Mouse (Mus musculus): Measurements from ENCODE around the gene Macc1. TPM values are rescaled to one million over a fixed set of nuclear protein-coding genes. Genes with fewer than 3 reads are reported as not detected.

The Macc1 gene
- polyA plus RNA-seq, 1 experiment from 2014 or later = 0.13 TPM

DNA sequence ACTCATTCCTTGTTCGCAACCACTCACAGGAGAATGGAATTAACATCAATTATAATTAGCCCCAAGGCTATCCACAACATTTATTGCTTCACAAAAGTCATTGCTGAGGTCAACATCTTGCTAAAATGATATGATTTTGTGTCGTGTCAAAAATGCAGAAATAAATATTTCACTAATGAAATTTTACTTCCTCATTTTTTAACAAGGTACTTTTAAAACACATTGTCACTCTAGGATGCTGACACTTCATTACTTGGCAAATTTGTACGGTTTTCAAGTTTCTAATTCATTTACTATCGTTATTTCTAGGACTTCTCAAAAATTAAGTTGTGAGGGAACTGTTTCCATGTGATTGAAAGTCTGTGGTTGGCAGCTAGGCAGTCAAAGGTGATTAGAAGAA, 55.8 kb downstream of the Macc1 start:
- no peaks in the 10 kb centered on the region for H3K9me3 ChIP-seq (replicated peaks; ENCODE audit: control insufficient read depth, low read length)
- no peaks in the 10 kb centered on the region for H3K36me3 ChIP-seq (ENCODE audit: control insufficient read depth, insufficient read depth, low read length)
- no peaks in the 10 kb centered on the region for H3K27me3 ChIP-seq (ENCODE audit: control insufficient read depth, insufficient read depth, low read length)
- H3K4me1 ChIP-seq (ENCODE audit: control insufficient read depth, insufficient read depth, low read length) = no peaks in the 10 kb centered on the region
- ATAC-seq (replicated peaks; ENCODE audit: insufficient number of reproducible peaks, low FRiP score, low TSS enrichment) = no peak
- no peak overlapping the region for H3K9ac ChIP-seq (ENCODE audit: low read depth, low read length)
- 71% methylated on average over 4 of the region's 4 CpGs for WGBS (ENCODE audit: insufficient replicate concordance)
- H3K27ac ChIP-seq (ENCODE audit: low read depth, low read length) = no peak overlapping the region
- no peak overlapping the region for H3K4me2 ChIP-seq
- no peak overlapping the region for H3K4me3 ChIP-seq (ENCODE audit: low read depth, low read length)

- H3K36me3 ChIP-seq (ENCODE audit: control insufficient read depth, insufficient read depth, low read length) = no peaks in the 10 kb centered on the region
- no peak overlapping the region for H3K9ac ChIP-seq (ENCODE audit: low read depth, low read length)
- no peak overlapping the region for H3K4me2 ChIP-seq
- H3K9me3 ChIP-seq (replicated peaks; ENCODE audit: control insufficient read depth, low read length) = no peaks in the 10 kb centered on the region
- no peak overlapping the region for H3K4me3 ChIP-seq (ENCODE audit: low read depth, low read length)
- no peaks in the 10 kb centered on the region for H3K27me3 ChIP-seq (ENCODE audit: control insufficient read depth, insufficient read depth, low read length)
- H3K27ac ChIP-seq (ENCODE audit: low read depth, low read length) = no peak overlapping the region
- 74% methylated on average over 4 of the region's 4 CpGs for WGBS (ENCODE audit: insufficient replicate concordance)
- H3K4me1 ChIP-seq (ENCODE audit: control insufficient read depth, insufficient read depth, low read length) = no peaks in the 10 kb centered on the region
- no peak for ATAC-seq (replicated peaks; ENCODE audit: insufficient number of reproducible peaks, low FRiP score, low TSS enrichment)
Measured at GRCm38 (mm10) chr12:119372359-119372758, 58.3 kb downstream of the Macc1 start.

- no peak for ATAC-seq (replicated peaks; ENCODE audit: insufficient number of reproducible peaks, low FRiP score, low TSS enrichment)
Measured at GRCm38 (mm10) chr12:119376879-119377278, 62.8 kb downstream of the Macc1 start.

DNA sequence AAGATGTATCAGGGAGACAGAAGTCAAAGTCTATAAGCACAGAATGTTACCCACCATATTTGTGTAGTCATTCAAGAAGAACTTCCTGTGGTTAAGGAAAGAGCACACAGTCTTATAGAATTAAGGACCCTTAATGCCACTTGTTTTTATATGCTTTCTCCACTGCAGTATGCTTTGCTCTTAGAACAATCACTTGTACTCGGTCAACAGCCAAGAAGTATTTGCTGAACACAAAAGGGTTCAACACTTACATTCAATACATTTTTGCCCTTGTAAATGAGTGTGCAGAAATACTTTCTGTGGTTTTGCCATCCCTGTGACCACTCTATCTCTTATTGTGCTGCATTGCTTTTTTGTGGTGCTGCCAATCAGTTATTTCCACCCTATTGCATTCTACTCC, 67.8 kb downstream of the Macc1 start:
- 68% methylated on average over 1 of the region's 1 CpGs for WGBS (ENCODE audit: insufficient replicate concordance)
- Histone ChIP-seq H3K36me3 (ENCODE audit: control insufficient read depth, insufficient read depth, low read length) (no peaks in the 10 kb centered on the region), H3K4me1 (ENCODE audit: control insufficient read depth, insufficient read depth, low read length) (no peaks in the 10 kb centered on the region), H3K4me2 (no peak overlapping the region), H3K4me3 (ENCODE audit: low read depth, low read length) (no peak overlapping the region), H3K9ac (ENCODE audit: low read depth, low read length) (no peak overlapping the region), H3K27ac (ENCODE audit: low read depth, low read length) (no peak overlapping the region), H3K27me3 (ENCODE audit: control insufficient read depth, insufficient read depth, low read length) (no peaks in the 10 kb centered on the region), H3K9me3 (replicated peaks; ENCODE audit: control insufficient read depth, low read length) (no peaks in the 10 kb centered on the region)
- no peak for ATAC-seq (replicated peaks; ENCODE audit: insufficient number of reproducible peaks, low FRiP score, low TSS enrichment)

More at GRCm38 (mm10) chr12:119376879-119377278, 62.8 kb downstream of the Macc1 start:
- Histone ChIP-seq H3K4me1 (ENCODE audit: control insufficient read depth, insufficient read depth, low read length) (no peaks in the 10 kb centered on the region), H3K4me3 (ENCODE audit: low read depth, low read length) (no peak overlapping the region), H3K9ac (ENCODE audit: low read depth, low read length) (no peak overlapping the region), H3K27me3 (ENCODE audit: control insufficient read depth, insufficient read depth, low read length) (no peaks in the 10 kb centered on the region), H3K36me3 (ENCODE audit: control insufficient read depth, insufficient read depth, low read length) (no peaks in the 10 kb centered on the region), H3K4me2 (no peak overlapping the region), H3K27ac (ENCODE audit: low read depth, low read length) (no peak overlapping the region), H3K9me3 (replicated peaks; ENCODE audit: control insufficient read depth, low read length) (no peaks in the 10 kb centered on the region)

- Histone ChIP-seq H3K4me2 (no peak overlapping the region), H3K9ac (ENCODE audit: low read depth, low read length) (no peak overlapping the region), H3K27me3 (ENCODE audit: control insufficient read depth, insufficient read depth, low read length) (no peaks in the 10 kb centered on the region), H3K9me3 (replicated peaks; ENCODE audit: control insufficient read depth, low read length) (no peaks in the 10 kb centered on the region), H3K4me3 (ENCODE audit: low read depth, low read length) (no peak overlapping the region), H3K27ac (ENCODE audit: low read depth, low read length) (no peak overlapping the region), H3K36me3 (ENCODE audit: control insufficient read depth, insufficient read depth, low read length) (no peaks in the 10 kb centered on the region), H3K4me1 (ENCODE audit: control insufficient read depth, insufficient read depth, low read length) (no peaks in the 10 kb centered on the region)
- no peak for ATAC-seq (replicated peaks; ENCODE audit: insufficient number of reproducible peaks, low FRiP score, low TSS enrichment)
Measured at GRCm38 (mm10) chr12:119386243-119386642, 72.2 kb downstream of the Macc1 start.

DNA sequence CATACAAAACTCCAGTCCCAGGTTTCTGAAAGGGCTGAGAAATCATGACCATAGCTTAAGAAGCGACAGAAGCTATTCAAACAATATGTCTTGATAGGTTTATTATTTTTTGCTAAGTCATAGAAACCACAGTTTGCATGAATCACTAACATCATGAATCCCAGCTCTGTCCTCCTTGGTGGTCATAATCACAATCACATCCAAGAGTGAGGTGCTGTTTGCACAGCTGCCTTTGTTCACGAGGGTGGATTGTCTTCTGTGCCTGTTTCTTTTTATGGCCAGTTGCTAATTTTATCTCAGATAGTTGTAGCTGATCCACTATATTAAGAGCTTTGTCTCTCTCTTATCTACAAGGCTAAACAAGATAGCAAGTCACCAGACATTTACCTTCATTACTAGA, 72.6 kb downstream of the Macc1 start:
- H3K9me3 ChIP-seq (replicated peaks; ENCODE audit: control insufficient read depth, low read length) = no peaks in the 10 kb centered on the region
- 49% methylated on average over 2 of the region's 2 CpGs for WGBS (ENCODE audit: insufficient replicate concordance)
- H3K4me1 ChIP-seq (ENCODE audit: control insufficient read depth, insufficient read depth, low read length) = no peaks in the 10 kb centered on the region
- no peaks in the 10 kb centered on the region for H3K27me3 ChIP-seq (ENCODE audit: control insufficient read depth, insufficient read depth, low read length)
- no peak overlapping the region for H3K4me3 ChIP-seq (ENCODE audit: low read depth, low read length)
- no peak overlapping the region for H3K27ac ChIP-seq (ENCODE audit: low read depth, low read length)
- ATAC-seq (replicated peaks; ENCODE audit: insufficient number of reproducible peaks, low FRiP score, low TSS enrichment) = no peak
- H3K4me2 ChIP-seq = no peak overlapping the region
- H3K9ac ChIP-seq (ENCODE audit: low read depth, low read length) = no peak overlapping the region
- H3K36me3 ChIP-seq (ENCODE audit: control insufficient read depth, insufficient read depth, low read length) = no peaks in the 10 kb centered on the region

DNA sequence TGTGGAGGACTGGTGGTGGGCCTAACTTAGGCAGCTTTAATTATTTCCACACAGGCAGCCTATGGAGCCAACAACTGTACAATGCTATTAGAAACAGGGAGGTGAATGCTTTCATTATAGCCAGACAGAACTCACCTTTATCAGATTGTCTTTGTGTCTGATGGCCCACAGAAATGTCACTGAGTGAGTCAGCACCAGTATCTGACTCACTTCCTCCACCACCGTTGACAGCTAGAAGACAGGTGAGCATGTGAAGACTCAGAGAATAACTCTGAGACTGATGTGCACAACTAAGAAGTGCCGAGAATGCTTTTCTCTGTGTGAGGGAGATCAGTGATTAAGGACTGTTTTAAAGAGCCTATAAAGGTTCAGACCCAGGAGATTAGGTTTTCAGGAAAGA, 73.9 kb downstream of the Macc1 start:
- Histone ChIP-seq H3K27me3 (ENCODE audit: control insufficient read depth, insufficient read depth, low read length) (no peaks in the 10 kb centered on the region), H3K4me2 (no peak overlapping the region), H3K36me3 (ENCODE audit: control insufficient read depth, insufficient read depth, low read length) (no peaks in the 10 kb centered on the region), H3K4me3 (ENCODE audit: low read depth, low read length) (no peak overlapping the region), H3K4me1 (ENCODE audit: control insufficient read depth, insufficient read depth, low read length) (no peaks in the 10 kb centered on the region), H3K9ac (ENCODE audit: low read depth, low read length) (no peak overlapping the region), H3K27ac (ENCODE audit: low read depth, low read length) (no peak overlapping the region), H3K9me3 (replicated peaks; ENCODE audit: control insufficient read depth, low read length) (no peaks in the 10 kb centered on the region)
- ATAC-seq (replicated peaks; ENCODE audit: insufficient number of reproducible peaks, low FRiP score, low TSS enrichment) = no peak
- 44% methylated on average over 2 of the region's 2 CpGs for WGBS (ENCODE audit: insufficient replicate concordance)

DNA sequence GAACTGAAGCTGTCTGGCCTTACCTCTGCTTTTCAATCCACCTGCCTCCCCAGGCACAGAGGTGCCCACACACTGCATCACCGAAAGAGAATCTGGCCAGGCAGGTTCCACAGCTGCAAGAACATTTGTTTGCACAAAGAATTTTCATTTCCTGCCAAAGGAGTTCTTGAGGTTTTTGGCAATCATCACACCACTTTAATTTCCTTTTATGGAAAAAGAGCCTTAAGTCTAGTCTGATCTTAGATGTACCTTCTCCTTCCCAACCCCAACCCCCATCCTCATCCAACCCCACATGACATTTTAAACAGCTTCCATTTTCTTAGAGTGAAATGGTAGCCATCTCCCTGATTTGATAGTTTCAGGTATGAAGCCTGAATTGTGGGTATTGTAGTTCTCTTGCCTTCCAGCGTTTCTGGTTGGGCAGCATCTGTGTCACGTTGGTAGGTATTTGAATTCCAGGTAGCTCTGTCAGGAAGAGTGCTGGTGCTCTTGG, 76.2 kb downstream of the Macc1 start:
- H3K36me3 ChIP-seq (ENCODE audit: control insufficient read depth, insufficient read depth, low read length) = no peaks in the 10 kb centered on the region
- no peaks in the 10 kb centered on the region for H3K4me1 ChIP-seq (ENCODE audit: control insufficient read depth, insufficient read depth, low read length)
- H3K27ac ChIP-seq (ENCODE audit: low read depth, low read length) = no peak overlapping the region
- H3K27me3 ChIP-seq (ENCODE audit: control insufficient read depth, insufficient read depth, low read length) = no peaks in the 10 kb centered on the region
- 63% methylated on average over 3 of the region's 3 CpGs for WGBS (ENCODE audit: insufficient replicate concordance)
- no peak overlapping the region for H3K4me3 ChIP-seq (ENCODE audit: low read depth, low read length)
- H3K9me3 ChIP-seq (replicated peaks; ENCODE audit: control insufficient read depth, low read length) = no peaks in the 10 kb centered on the region
- no peak for ATAC-seq (replicated peaks; ENCODE audit: insufficient number of reproducible peaks, low FRiP score, low TSS enrichment)
- H3K9ac ChIP-seq (ENCODE audit: low read depth, low read length) = no peak overlapping the region
- no peak overlapping the region for H3K4me2 ChIP-seq

- H3K4me2 ChIP-seq = no peak overlapping the region
- no peak overlapping the region for H3K9ac ChIP-seq (ENCODE audit: low read depth, low read length)
- no peaks in the 10 kb centered on the region for H3K9me3 ChIP-seq (replicated peaks; ENCODE audit: control insufficient read depth, low read length)
- no peak overlapping the region for H3K27ac ChIP-seq (ENCODE audit: low read depth, low read length)
- 76% methylated on average over 2 of the region's 2 CpGs for WGBS (ENCODE audit: insufficient replicate concordance)
- H3K4me3 ChIP-seq (ENCODE audit: low read depth, low read length) = no peak overlapping the region
- H3K27me3 ChIP-seq (ENCODE audit: control insufficient read depth, insufficient read depth, low read length) = no peaks in the 10 kb centered on the region
- H3K36me3 ChIP-seq (ENCODE audit: control insufficient read depth, insufficient read depth, low read length) = no peaks in the 10 kb centered on the region
- no peaks in the 10 kb centered on the region for H3K4me1 ChIP-seq (ENCODE audit: control insufficient read depth, insufficient read depth, low read length)
- no peak for ATAC-seq (replicated peaks; ENCODE audit: insufficient number of reproducible peaks, low FRiP score, low TSS enrichment)
Measured at GRCm38 (mm10) chr12:119398046-119398659, 84.1 kb downstream of the Macc1 start.

Data from heart, embryonic 11.5 days (tissue).